Mouse (Mus musculus) intestine, postnatal 0 days (tissue): ENCODE results near the gene Pp2d1. TPM values are rescaled to one million over a fixed set of nuclear protein-coding genes. Genes with fewer than 3 reads are reported as not detected.

Experiments used
- ATAC-seq: fragments of 200-750 bp; cut with Nextera tagmentation; 2 replicates; pipeline ENCODE4 v1.8.0; 2017; ENCODE audit warnings: mild to moderate bottlenecking, moderate TSS enrichment, moderate library complexity
- H3K27ac ChIP-seq: fragments of 300-500 bp; sonication (generic); 2 replicates; pipeline ENCODE4 v1.5.1; 2014; ENCODE audit warnings: mild to moderate bottlenecking, low read depth, low read length, moderate library complexity
- H3K27me3 ChIP-seq: fragments of 300-500 bp; sonication (generic); replicated peaks from 2 replicates; pipeline ENCODE4 v1.6.1; 2014; ENCODE audit warnings: low read length, mixed read lengths; ENCODE audit not compliant: control insufficient read depth, insufficient read depth
- H3K36me3 ChIP-seq: fragments of 300-500 bp; sonication (generic); 2 replicates; pipeline ENCODE4 v1.6.1; 2014; ENCODE audit warnings: mild to moderate bottlenecking, moderate library complexity; ENCODE audit not compliant: control insufficient read depth, insufficient read depth
- H3K4me1 ChIP-seq: fragments of 300-500 bp; sonication (generic); replicated peaks from 2 replicates; pipeline ENCODE4 v1.6.1; 2014; ENCODE audit warnings: antibody characterized with exemption, low read length, mixed read lengths; ENCODE audit not compliant: control insufficient read depth, insufficient read depth
- H3K4me2 ChIP-seq: fragments of 300-500 bp; sonication (generic); replicated peaks from 2 replicates; pipeline ENCODE4 v1.6.1; 2014; ENCODE audit warnings: low read depth, mild to moderate bottlenecking, moderate library complexity
- H3K4me3 ChIP-seq: fragments of 300-500 bp; sonication (generic); 2 replicates; pipeline ENCODE4 v1.5.1; 2014; ENCODE audit warnings: low read depth, low read length
- H3K9ac ChIP-seq: fragments of 300-500 bp; sonication (generic); 2 replicates; pipeline ENCODE4 v1.6.1; 2014; ENCODE audit warnings: mild to moderate bottlenecking, low read depth, low read length
- H3K9me3 ChIP-seq: fragments of 300-500 bp; sonication (generic); 2 replicates; pipeline ENCODE4 v1.6.1; 2016; ENCODE audit warnings: mixed run types; ENCODE audit not compliant: control insufficient read depth
- CTCF ChIP-seq: sonication (generic); IDR thresholded peaks from 2 replicates; pipeline ENCODE4 v1.5.1; 2016; ENCODE audit warnings: low read depth, mild to moderate bottlenecking, control low read depth, antibody characterized with exemption, moderate library complexity
- WGBS: fragments of 180-500 bp; shearing (Covaris S2); extraction: QIAGEN DNeasy Blood & Tissue Kit; methylation state at CpG from one replicate; pipeline ENCODE4 v1.1.7; 2014; 5-methylcytosine and 5-hydroxymethylcytosine counted together
- polyA plus RNA-seq: library from polyadenylated mRNA; unstranded; fragments of >200 nt; fragmentation: Nextera tagmentation; extraction: Ambion mirVana; gene quantifications from 2 replicates; pipeline ENCODE4 v1.2.1, GENCODE M21; 2015

The Pp2d1 gene
- polyA plus RNA-seq, 1 experiment from 2014 or later, result 0.27 TPM

- peak within 1 kb of the TSS; percentile 84 for H3K4me3 ChIP-seq
- ATAC-seq, result no peak
- peaks cover 11% of the 10 kb centered on the region for H3K4me1 ChIP-seq
- H3K9me3 ChIP-seq, result no peaks in the 10 kb centered on the region
- 2% methylated on average over 20 of the region's 20 CpGs for WGBS
- TF ChIP-seq CTCF, result 0 out of 2 replicates have a peak, but pooled peaks have one; percentile 2
- peak within 1 kb of the TSS; percentile 97 for H3K27ac ChIP-seq
- H3K4me2 ChIP-seq, result peak within 1 kb of the TSS; percentile 98
- H3K27me3 ChIP-seq, result no peaks in the 10 kb centered on the region
- no peaks in the 10 kb centered on the region for H3K36me3 ChIP-seq
- H3K9ac ChIP-seq, result peak within 1 kb of the TSS; percentile 93
Observed at GRCm38 (mm10) chr17:53566161-53566918, 27.1 kb upstream of the Pp2d1 start, which contains the start of gene Kat2b. Kat2b (plus strand) TSS chr17:53566861.

- 84% methylated on average over 4 of the region's 4 CpGs for WGBS
- ATAC-seq, result no peak
- TF ChIP-seq CTCF, result no peak
Observed at GRCm38 (mm10) chr17:53564837-53565236, 25.6 kb upstream of the Pp2d1 start.

GRCm38 (mm10) chr17:53561458-53562029 is 22.3 kb upstream of the Pp2d1 start:
- Histone ChIP-seq H3K36me3 (no peaks in the 10 kb centered on the region), H3K27me3 (no peaks in the 10 kb centered on the region), H3K9ac (no peak overlapping the region), H3K9me3 (no peaks in the 10 kb centered on the region), H3K4me1 (no peaks in the 10 kb centered on the region), H3K4me3 (no peak overlapping the region), H3K27ac (no peak overlapping the region), H3K4me2 (no peak overlapping the region)
- no peak for ATAC-seq
- 89% methylated on average over 4 of the region's 4 CpGs for WGBS
- TF ChIP-seq CTCF, result no peak

More at GRCm38 (mm10) chr17:53564837-53565236, 25.6 kb upstream of the Pp2d1 start:
- Histone ChIP-seq H3K9ac (no peak overlapping the region), H3K36me3 (no peaks in the 10 kb centered on the region), H3K9me3 (no peaks in the 10 kb centered on the region), H3K27ac (no peak overlapping the region), H3K4me3 (no peak overlapping the region), H3K4me2 (no peak overlapping the region), H3K4me1 (peaks cover 9% of the 10 kb centered on the region), H3K27me3 (no peaks in the 10 kb centered on the region)

- Histone ChIP-seq H3K27me3 (no peaks in the 10 kb centered on the region), H3K9ac (no peak overlapping the region), H3K4me3 (no peak overlapping the region), H3K4me2 (no peak overlapping the region), H3K27ac (no peak overlapping the region), H3K9me3 (no peaks in the 10 kb centered on the region), H3K36me3 (no peaks in the 10 kb centered on the region), H3K4me1 (no peaks in the 10 kb centered on the region)
- no peak for TF ChIP-seq CTCF
- no peak for ATAC-seq
- 90% methylated on average over 5 of the region's 5 CpGs for WGBS
Observed at GRCm38 (mm10) chr17:53559646-53560045, 20.4 kb upstream of the Pp2d1 start.

- no peaks in the 10 kb centered on the region for H3K36me3 ChIP-seq
- WGBS, result 44% methylated on average over 3 of the region's 3 CpGs
- no peaks in the 10 kb centered on the region for H3K4me1 ChIP-seq
- no peaks in the 10 kb centered on the region for H3K27me3 ChIP-seq
- no peak overlapping the region for H3K4me3 ChIP-seq
- no peak overlapping the region for H3K9ac ChIP-seq
- H3K4me2 ChIP-seq, result no peak overlapping the region
- ATAC-seq, result no peak
- no peak overlapping the region for H3K27ac ChIP-seq
- no peaks in the 10 kb centered on the region for H3K9me3 ChIP-seq
- no peak for TF ChIP-seq CTCF
Observed at GRCm38 (mm10) chr17:53557443-53557842, 18.2 kb upstream of the Pp2d1 start.

GRCm38 (mm10) chr17:53554813-53555212 is 15.6 kb upstream of the Pp2d1 start:
- H3K27me3 ChIP-seq, result no peaks in the 10 kb centered on the region
- H3K9ac ChIP-seq, result no peak overlapping the region
- H3K27ac ChIP-seq, result no peak overlapping the region
- no peaks in the 10 kb centered on the region for H3K36me3 ChIP-seq
- ATAC-seq, result no peak
- H3K4me1 ChIP-seq, result no peaks in the 10 kb centered on the region
- 75% methylated on average over 3 of the region's 3 CpGs for WGBS
- H3K9me3 ChIP-seq, result no peaks in the 10 kb centered on the region
- H3K4me2 ChIP-seq, result no peak overlapping the region
- H3K4me3 ChIP-seq, result no peak overlapping the region
- TF ChIP-seq CTCF, result no peak
